Mouse (Mus musculus): ENCODE measurements at regions not wholly inside any gene's neighbourhood (a gene's known extent, or its start where the extent isn't known, plus 50 kb on each side); places are given as distances from the start of the nearest gene placed in this dataset.

GRCm38 (mm10) chr6:81472506-81472905, 451.0 kb upstream of the Gcfc2 start:
- TF ChIP-seq USF1 (IDR thresholded peaks at IDR 0.05; ENCODE audit: low read depth): no peak
- no peak for TF ChIP-seq CTCF (IDR thresholded peaks at IDR 0.05; ENCODE audit: control insufficient read depth, insufficient read depth, insufficient read length)
- no peak for TF ChIP-seq CEBPB (IDR thresholded peaks at IDR 0.05; ENCODE audit: low read depth)
- no peak for TF ChIP-seq MAX (IDR thresholded peaks at IDR 0.05)
- TF ChIP-seq FOSL1 (IDR thresholded peaks at IDR 0.05; ENCODE audit: insufficient read depth, low read length, poor library complexity, severe bottlenecking): no peak
- TF ChIP-seq MYOD1 (IDR thresholded peaks at IDR 0.05; ENCODE audit: control insufficient read depth, insufficient read length, low read depth): no peak
- TF ChIP-seq MYOG (IDR thresholded peaks at IDR 0.05; ENCODE audit: control insufficient read depth, extremely low read depth, insufficient read length): no peak

Measured in C2C12 (cell line).